8 mouse cellular contexts compared by ENCODE assay signal in genomic region chr5:131308397-131308796, GRCm38 (mm10). TPM values are rescaled to one million over a fixed set of nuclear protein-coding genes. Genes with fewer than 3 reads are reported as not detected.
DNase-seq lines count a peak whose midpoint lies in the region; ATAC-seq and TF ChIP-seq lines count a peak whose summit lies in the region.

TSS of gene Galnt17 (minus strand) at chr5:131308497.

- H3K4me1 ChIP-seq in lung, postnatal 0 days (ENCODE audit: insufficient read depth, low read depth, low read length): no peaks in the 10 kb centered on the region
- no peaks in the 10 kb centered on the region; the same call in none of the 2 replicates for H3K4me1 ChIP-seq in limb, embryonic 11.5 days (ENCODE audit: control insufficient read depth, insufficient read depth, low read length)
- peaks cover 7% of the 10 kb centered on the region for H3K4me1 ChIP-seq in stomach, embryonic 16.5 days (ENCODE audit: control insufficient read depth, insufficient read depth, low read length)

- H3K9me3 ChIP-seq in lung, postnatal 0 days (ENCODE audit: low read length): no peaks in the 10 kb centered on the region
- H3K9me3 ChIP-seq in limb, embryonic 11.5 days (ENCODE audit: control insufficient read depth, low read length): no peaks in the 10 kb centered on the region
- no peaks in the 10 kb centered on the region for H3K9me3 ChIP-seq in stomach, embryonic 16.5 days (replicated peaks; ENCODE audit: control insufficient read depth, low read length)

- peaks cover 15% of the 10 kb centered on the region for H3K27me3 ChIP-seq in lung, postnatal 0 days (replicated peaks; ENCODE audit: insufficient read depth, low read length)
- peaks cover 17% of the 10 kb centered on the region for H3K27me3 ChIP-seq in limb, embryonic 11.5 days (ENCODE audit: control insufficient read depth, insufficient read depth, low read length)
- peaks cover 27% of the 10 kb centered on the region for H3K27me3 ChIP-seq in stomach, embryonic 16.5 days (ENCODE audit: control insufficient read depth, insufficient read depth, low read length)

- peak within 1 kb of the TSS; percentile 77 for H3K4me2 ChIP-seq in lung, postnatal 0 days (replicated peaks; ENCODE audit: low read depth, low read length)
- peak within 1 kb of the TSS; percentile 98 for H3K4me2 ChIP-seq in limb, embryonic 11.5 days (ENCODE audit: low read depth, severe bottlenecking)
- H3K4me2 ChIP-seq in stomach, embryonic 16.5 days (ENCODE audit: low read depth, low read length): peak within 1 kb of the TSS; percentile 79

- DNase-seq in frontal cortex, adult 2 months (ENCODE audit: extremely low spot score in 1 of 2, low spot score in 1 of 2): no peak
- DNase-seq in frontal cortex, postnatal 14 days (ENCODE audit: low spot score in 2 of 2): no peak
- no peak for DNase-seq in lung, postnatal 0 days (ENCODE audit: low spot score)
- no peak for DNase-seq in lung, postnatal 14 days
- DNase-seq in limb, embryonic 11.5 days (ENCODE audit: low spot score): no peak
- DNase-seq in right cerebral cortex, adult 18-20 months: no peak
- DNase-seq in natural killer cell, adult 2 months (ENCODE audit: low spot score in 2 of 2): no peak

- H3K9ac ChIP-seq in lung, postnatal 0 days (replicated peaks; ENCODE audit: low read depth): no peak within 1 kb of the TSS
- peak within 1 kb of the TSS; percentile 66 for H3K9ac ChIP-seq in limb, embryonic 11.5 days (ENCODE audit: low read length)
- peak within 1 kb of the TSS; percentile 66 for H3K9ac ChIP-seq in stomach, embryonic 16.5 days (ENCODE audit: low read length)

- no peak for ATAC-seq in lung, postnatal 0 days
- no peak for ATAC-seq in limb, embryonic 11.5 days (ENCODE audit: insufficient number of reproducible peaks, low FRiP score, low TSS enrichment, low read depth)
- no peak for ATAC-seq in stomach, embryonic 16.5 days (ENCODE audit: insufficient read depth, low FRiP score)

- no peak for TF ChIP-seq CTCF in lung, postnatal 0 days (IDR thresholded peaks at IDR 0.05)

- no peak for TF ChIP-seq EP300 in lung, postnatal 0 days (IDR thresholded peaks at IDR 0.05)

- H3K27ac ChIP-seq in lung, postnatal 0 days (ENCODE audit: low read length): no peak within 1 kb of the TSS
- H3K27ac ChIP-seq in limb, embryonic 11.5 days (replicated peaks; ENCODE audit: low read depth, low read length): no peak within 1 kb of the TSS
- H3K27ac ChIP-seq in stomach, embryonic 16.5 days (ENCODE audit: low read length): peak within 1 kb of the TSS; percentile 35

- peak within 1 kb of the TSS; percentile 48 for H3K4me3 ChIP-seq in lung, postnatal 0 days (ENCODE audit: low read depth, low read length)
- peak within 1 kb of the TSS; percentile 67 for H3K4me3 ChIP-seq in limb, embryonic 11.5 days (ENCODE audit: low read depth, low read length)
- peak within 1 kb of the TSS; percentile 64 for H3K4me3 ChIP-seq in stomach, embryonic 16.5 days (replicated peaks; ENCODE audit: low read length)

- H3K36me3 ChIP-seq in lung, postnatal 0 days (ENCODE audit: insufficient read depth, low read length): no peaks in the 10 kb centered on the region
- no peaks in the 10 kb centered on the region for H3K36me3 ChIP-seq in limb, embryonic 11.5 days (ENCODE audit: control insufficient read depth, insufficient read depth, low read length)
- no peaks in the 10 kb centered on the region for H3K36me3 ChIP-seq in stomach, embryonic 16.5 days (ENCODE audit: control insufficient read depth, insufficient read depth, low read length)

- whole genome bisulfite sequencing in lung, postnatal 0 days: 57% methylated on average over 3 of the region's 3 CpGs
- 49% methylated on average over 3 of the region's 3 CpGs for WGBS in limb, embryonic 11.5 days
- WGBS in stomach, embryonic 16.5 days: 38% methylated on average over 3 of the region's 3 CpGs

RNA-seq across cellular contexts. Expression of gene Galnt17, which starts in this region (rescaled TPM):
- polyA plus RNA-seq in frontal cortex, adult 2 months (2012; rRNA removed): 10.0 and 12.4 TPM in 2 replicates
- 0.08 and 0.45 TPM in 2 replicates for polyA plus RNA-seq in lung, postnatal 0 days (2015; fragmentation: Nextera tagmentation; extraction: Ambion mirVana)
- polyA plus RNA-seq in limb, embryonic 11.5 days (2014; fragmentation: Nextera tagmentation; extraction: Ambion mirVana): 1.0 and 1.1 TPM in 2 replicates
- polyA plus RNA-seq in stomach, embryonic 16.5 days (2015; fragmentation: Nextera tagmentation; extraction: Ambion mirVana): 1.1 and 1.3 TPM in 2 replicates
